Mouse (Mus musculus): ENCODE data around the gene Thsd7b.

The Thsd7b gene

GRCm38 (mm10) chr1:129464414-129464813 lies 191.3 kb downstream of the Thsd7b start:
- DNase-seq (ENCODE audit: low read depth, low spot score): no peak
- H3K27me3 ChIP-seq (ENCODE audit: control insufficient read depth, insufficient read depth, low read length, poor library complexity, severe bottlenecking): no peaks in the 10 kb centered on the region
- no peaks in the 10 kb centered on the region for H3K36me3 ChIP-seq (ENCODE audit: control insufficient read depth, insufficient read depth, low read length, poor library complexity, severe bottlenecking)

GRCm38 (mm10) chr1:129473504-129473903 lies 200.4 kb downstream of the Thsd7b start:
- Histone ChIP-seq H3K36me3 (ENCODE audit: control insufficient read depth, insufficient read depth, low read length, poor library complexity, severe bottlenecking) (no peaks in the 10 kb centered on the region), H3K27me3 (ENCODE audit: control insufficient read depth, insufficient read depth, low read length, poor library complexity, severe bottlenecking) (no peaks in the 10 kb centered on the region)
- DNase-seq (ENCODE audit: low read depth, low spot score): no peak

- H3K27me3 ChIP-seq (ENCODE audit: control insufficient read depth, insufficient read depth, low read length, poor library complexity, severe bottlenecking): no peaks in the 10 kb centered on the region
- no peak for DNase-seq (ENCODE audit: low read depth, low spot score)
- H3K36me3 ChIP-seq (ENCODE audit: control insufficient read depth, insufficient read depth, low read length, poor library complexity, severe bottlenecking): no peaks in the 10 kb centered on the region
Observed at GRCm38 (mm10) chr1:129484266-129485031, 211.3 kb downstream of the Thsd7b start.

- H3K36me3 ChIP-seq (ENCODE audit: control insufficient read depth, insufficient read depth, low read length, poor library complexity, severe bottlenecking): no peaks in the 10 kb centered on the region
- no peaks in the 10 kb centered on the region for H3K27me3 ChIP-seq (ENCODE audit: control insufficient read depth, insufficient read depth, low read length, poor library complexity, severe bottlenecking)
- no peak for DNase-seq (ENCODE audit: low read depth, low spot score)
Observed at GRCm38 (mm10) chr1:129491136-129491535, 218.0 kb downstream of the Thsd7b start.

- H3K27me3 ChIP-seq (ENCODE audit: control insufficient read depth, insufficient read depth, low read length, poor library complexity, severe bottlenecking): no peaks in the 10 kb centered on the region
- no peaks in the 10 kb centered on the region for H3K36me3 ChIP-seq (ENCODE audit: control insufficient read depth, insufficient read depth, low read length, poor library complexity, severe bottlenecking)
- DNase-seq (ENCODE audit: low read depth, low spot score): no peak
Observed at GRCm38 (mm10) chr1:129493929-129494328, 220.8 kb downstream of the Thsd7b start.

- DNase-seq (ENCODE audit: low read depth, low spot score): no peak
- Histone ChIP-seq H3K36me3 (ENCODE audit: control insufficient read depth, insufficient read depth, low read length, poor library complexity, severe bottlenecking) (no peaks in the 10 kb centered on the region), H3K27me3 (ENCODE audit: control insufficient read depth, insufficient read depth, low read length, poor library complexity, severe bottlenecking) (no peaks in the 10 kb centered on the region)
Observed at GRCm38 (mm10) chr1:129501707-129502106, 228.6 kb downstream of the Thsd7b start.

GRCm38 (mm10) chr1:129516379-129516778 lies 243.3 kb downstream of the Thsd7b start:
- no peak for DNase-seq (ENCODE audit: low read depth, low spot score)
- Histone ChIP-seq H3K36me3 (ENCODE audit: control insufficient read depth, insufficient read depth, low read length, poor library complexity, severe bottlenecking) (no peaks in the 10 kb centered on the region), H3K27me3 (ENCODE audit: control insufficient read depth, insufficient read depth, low read length, poor library complexity, severe bottlenecking) (no peaks in the 10 kb centered on the region)

GRCm38 (mm10) chr1:129519751-129520150 lies 246.6 kb downstream of the Thsd7b start:
- Histone ChIP-seq H3K27me3 (ENCODE audit: control insufficient read depth, insufficient read depth, low read length, poor library complexity, severe bottlenecking) (no peaks in the 10 kb centered on the region), H3K36me3 (ENCODE audit: control insufficient read depth, insufficient read depth, low read length, poor library complexity, severe bottlenecking) (no peaks in the 10 kb centered on the region)
- DNase-seq (ENCODE audit: low read depth, low spot score): no peak

GRCm38 (mm10) chr1:129526967-129527366 lies 253.9 kb downstream of the Thsd7b start:
- Histone ChIP-seq H3K27me3 (ENCODE audit: control insufficient read depth, insufficient read depth, low read length, poor library complexity, severe bottlenecking) (no peaks in the 10 kb centered on the region), H3K36me3 (ENCODE audit: control insufficient read depth, insufficient read depth, low read length, poor library complexity, severe bottlenecking) (no peaks in the 10 kb centered on the region)
- DNase-seq (ENCODE audit: low read depth, low spot score): no peak

- no peaks in the 10 kb centered on the region for H3K27me3 ChIP-seq (ENCODE audit: control insufficient read depth, insufficient read depth, low read length, poor library complexity, severe bottlenecking)
- H3K36me3 ChIP-seq (ENCODE audit: control insufficient read depth, insufficient read depth, low read length, poor library complexity, severe bottlenecking): no peaks in the 10 kb centered on the region
Observed at GRCm38 (mm10) chr1:129532206-129532605, 259.1 kb downstream of the Thsd7b start.

GRCm38 (mm10) chr1:129538508-129538907 lies 265.4 kb downstream of the Thsd7b start:
- DNase-seq (ENCODE audit: low read depth, low spot score): no peak
- no peaks in the 10 kb centered on the region for H3K27me3 ChIP-seq (ENCODE audit: control insufficient read depth, insufficient read depth, low read length, poor library complexity, severe bottlenecking)
- H3K36me3 ChIP-seq (ENCODE audit: control insufficient read depth, insufficient read depth, low read length, poor library complexity, severe bottlenecking): no peaks in the 10 kb centered on the region

More at GRCm38 (mm10) chr1:129532206-129532605, 259.1 kb downstream of the Thsd7b start:
- DNase-seq (ENCODE audit: low read depth, low spot score): no peak

GRCm38 (mm10) chr1:129538970-129539369 lies 265.9 kb downstream of the Thsd7b start:
- no peak for DNase-seq (ENCODE audit: low read depth, low spot score)
- no peaks in the 10 kb centered on the region for H3K36me3 ChIP-seq (ENCODE audit: control insufficient read depth, insufficient read depth, low read length, poor library complexity, severe bottlenecking)
- no peaks in the 10 kb centered on the region for H3K27me3 ChIP-seq (ENCODE audit: control insufficient read depth, insufficient read depth, low read length, poor library complexity, severe bottlenecking)

GRCm38 (mm10) chr1:129540751-129541150 lies 267.6 kb downstream of the Thsd7b start:
- no peaks in the 10 kb centered on the region for H3K27me3 ChIP-seq (ENCODE audit: control insufficient read depth, insufficient read depth, low read length, poor library complexity, severe bottlenecking)
- H3K36me3 ChIP-seq (ENCODE audit: control insufficient read depth, insufficient read depth, low read length, poor library complexity, severe bottlenecking): no peaks in the 10 kb centered on the region
- no peak for DNase-seq (ENCODE audit: low read depth, low spot score)

GRCm38 (mm10) chr1:129542563-129543146 lies 269.6 kb downstream of the Thsd7b start:
- Histone ChIP-seq H3K36me3 (ENCODE audit: control insufficient read depth, insufficient read depth, low read length, poor library complexity, severe bottlenecking) (no peaks in the 10 kb centered on the region), H3K27me3 (ENCODE audit: control insufficient read depth, insufficient read depth, low read length, poor library complexity, severe bottlenecking) (no peaks in the 10 kb centered on the region)
- no peak for DNase-seq (ENCODE audit: low read depth, low spot score)

GRCm38 (mm10) chr1:129543169-129543568 lies 270.1 kb downstream of the Thsd7b start:
- no peaks in the 10 kb centered on the region for H3K36me3 ChIP-seq (ENCODE audit: control insufficient read depth, insufficient read depth, low read length, poor library complexity, severe bottlenecking)
- no peaks in the 10 kb centered on the region for H3K27me3 ChIP-seq (ENCODE audit: control insufficient read depth, insufficient read depth, low read length, poor library complexity, severe bottlenecking)
- no peak for DNase-seq (ENCODE audit: low read depth, low spot score)
